Mouse (Mus musculus): ENCODE measurements at regions not wholly inside any gene's neighbourhood (a gene's known extent, or its start where the extent isn't known, plus 50 kb on each side); places are given as distances from the start of the nearest gene placed in this dataset.
A peak's percentile ranks its signal among the peaks of the same experiment; 100 is the strongest.

- Histone ChIP-seq H3K4me3 (ENCODE audit: insufficient read depth, low read length) (no peak overlapping the region), H3K27ac (ENCODE audit: insufficient read depth, low read length) (no peak overlapping the region), H3K4me1 (ENCODE audit: control insufficient read depth, insufficient read depth, low read length) (no peaks in the 10 kb centered on the region)
- no peak for TF ChIP-seq POLR2A (IDR thresholded peaks at IDR 0.05; ENCODE audit: extremely low read depth, insufficient read depth, low read length)
- no peak for TF ChIP-seq CTCF (IDR thresholded peaks at IDR 0.05; ENCODE audit: extremely low read depth, insufficient read depth, low read length)
Observed at GRCm38 (mm10) chr12:78082163-78082562, 111.9 kb upstream of the Gm6657 start.

GRCm38 (mm10) chr12:78086016-78086415, 108.0 kb upstream of the Gm6657 start:
- TF ChIP-seq POLR2A (IDR thresholded peaks at IDR 0.05; ENCODE audit: extremely low read depth, insufficient read depth, low read length) (no peak), CTCF (IDR thresholded peaks at IDR 0.05; ENCODE audit: extremely low read depth, insufficient read depth, low read length) (no peak)
- Histone ChIP-seq H3K27ac (ENCODE audit: insufficient read depth, low read length) (no peak overlapping the region), H3K4me1 (ENCODE audit: control insufficient read depth, insufficient read depth, low read length) (no peaks in the 10 kb centered on the region), H3K4me3 (ENCODE audit: insufficient read depth, low read length) (no peak overlapping the region)

GRCm38 (mm10) chr12:78087921-78088320, 106.1 kb upstream of the Gm6657 start:
- TF ChIP-seq CTCF (IDR thresholded peaks at IDR 0.05; ENCODE audit: extremely low read depth, insufficient read depth, low read length), result no peak
- TF ChIP-seq POLR2A (IDR thresholded peaks at IDR 0.05; ENCODE audit: extremely low read depth, insufficient read depth, low read length), result no peak
- no peak overlapping the region for H3K27ac ChIP-seq (ENCODE audit: insufficient read depth, low read length)
- no peak overlapping the region for H3K4me3 ChIP-seq (ENCODE audit: insufficient read depth, low read length)
- no peaks in the 10 kb centered on the region; the same call in 1 of the 2 replicates for H3K4me1 ChIP-seq (ENCODE audit: control insufficient read depth, insufficient read depth, low read length)

- H3K4me1 ChIP-seq (ENCODE audit: control insufficient read depth, insufficient read depth, low read length), result peaks cover 2% of the 10 kb centered on the region; the same call in 1 of the 2 replicates
Observed at GRCm38 (mm10) chr12:78094471-78094870, 99.6 kb upstream of the Gm6657 start.

GRCm38 (mm10) chr12:78095352-78095751, 98.7 kb upstream of the Gm6657 start:
- no peak overlapping the region for H3K4me3 ChIP-seq (ENCODE audit: insufficient read depth, low read length)
- H3K4me1 ChIP-seq (ENCODE audit: control insufficient read depth, insufficient read depth, low read length), result peaks cover 4% of the 10 kb centered on the region; the same call in 1 of the 2 replicates
- TF ChIP-seq CTCF (IDR thresholded peaks at IDR 0.05; ENCODE audit: extremely low read depth, insufficient read depth, low read length), result 0 out of 2 replicates have a peak, but pooled peaks have one; percentile 9
- TF ChIP-seq POLR2A (IDR thresholded peaks at IDR 0.05; ENCODE audit: extremely low read depth, insufficient read depth, low read length), result no peak
- H3K27ac ChIP-seq (ENCODE audit: insufficient read depth, low read length), result no peak overlapping the region

More at GRCm38 (mm10) chr12:78094471-78094870, 99.6 kb upstream of the Gm6657 start:
- H3K4me3 ChIP-seq (ENCODE audit: insufficient read depth, low read length), result no peak overlapping the region
- H3K27ac ChIP-seq (ENCODE audit: insufficient read depth, low read length), result no peak overlapping the region
- no peak for TF ChIP-seq POLR2A (IDR thresholded peaks at IDR 0.05; ENCODE audit: extremely low read depth, insufficient read depth, low read length)
- no peak for TF ChIP-seq CTCF (IDR thresholded peaks at IDR 0.05; ENCODE audit: extremely low read depth, insufficient read depth, low read length)

- no peak overlapping the region for H3K27ac ChIP-seq (ENCODE audit: insufficient read depth, low read length)
- TF ChIP-seq CTCF (IDR thresholded peaks at IDR 0.05; ENCODE audit: extremely low read depth, insufficient read depth, low read length) (no peak), POLR2A (IDR thresholded peaks at IDR 0.05; ENCODE audit: extremely low read depth, insufficient read depth, low read length) (no peak)
- H3K4me1 ChIP-seq (ENCODE audit: control insufficient read depth, insufficient read depth, low read length), result peaks cover 4% of the 10 kb centered on the region; the same call in 1 of the 2 replicates
- H3K4me3 ChIP-seq (ENCODE audit: insufficient read depth, low read length), result no peak overlapping the region
Observed at GRCm38 (mm10) chr12:78095916-78096315, 98.1 kb upstream of the Gm6657 start.

- TF ChIP-seq POLR2A (IDR thresholded peaks at IDR 0.05; ENCODE audit: extremely low read depth, insufficient read depth, low read length), result no peak
- TF ChIP-seq CTCF (IDR thresholded peaks at IDR 0.05; ENCODE audit: extremely low read depth, insufficient read depth, low read length), result no peak
- Histone ChIP-seq H3K4me3 (ENCODE audit: insufficient read depth, low read length) (no peak overlapping the region), H3K4me1 (ENCODE audit: control insufficient read depth, insufficient read depth, low read length) (peaks cover 4% of the 10 kb centered on the region; the same call in 1 of the 2 replicates), H3K27ac (ENCODE audit: insufficient read depth, low read length) (no peak overlapping the region)
Observed at GRCm38 (mm10) chr12:78097119-78097518, 96.9 kb upstream of the Gm6657 start.

GRCm38 (mm10) chr12:78097692-78098091, 96.3 kb upstream of the Gm6657 start:
- Histone ChIP-seq H3K4me1 (ENCODE audit: control insufficient read depth, insufficient read depth, low read length) (peaks cover 4% of the 10 kb centered on the region; the same call in 1 of the 2 replicates), H3K4me3 (ENCODE audit: insufficient read depth, low read length) (no peak overlapping the region), H3K27ac (ENCODE audit: insufficient read depth, low read length) (no peak overlapping the region)
- TF ChIP-seq CTCF (IDR thresholded peaks at IDR 0.05; ENCODE audit: extremely low read depth, insufficient read depth, low read length) (0 out of 2 replicates have a peak, but pooled peaks have one; percentile 10), POLR2A (IDR thresholded peaks at IDR 0.05; ENCODE audit: extremely low read depth, insufficient read depth, low read length) (no peak)

- TF ChIP-seq CTCF (IDR thresholded peaks at IDR 0.05; ENCODE audit: extremely low read depth, insufficient read depth, low read length), result no peak
- no peak for TF ChIP-seq POLR2A (IDR thresholded peaks at IDR 0.05; ENCODE audit: extremely low read depth, insufficient read depth, low read length)
- no peak overlapping the region for H3K27ac ChIP-seq (ENCODE audit: insufficient read depth, low read length)
- H3K4me3 ChIP-seq (ENCODE audit: insufficient read depth, low read length), result no peak overlapping the region
- H3K4me1 ChIP-seq (ENCODE audit: control insufficient read depth, insufficient read depth, low read length), result peaks cover 4% of the 10 kb centered on the region; the same call in 1 of the 2 replicates
Observed at GRCm38 (mm10) chr12:78098765-78099194, 95.3 kb upstream of the Gm6657 start.

- TF ChIP-seq POLR2A (IDR thresholded peaks at IDR 0.05; ENCODE audit: extremely low read depth, insufficient read depth, low read length) (no peak), CTCF (IDR thresholded peaks at IDR 0.05; ENCODE audit: extremely low read depth, insufficient read depth, low read length) (no peak)
- no peak overlapping the region for H3K4me3 ChIP-seq (ENCODE audit: insufficient read depth, low read length)
- peaks cover 4% of the 10 kb centered on the region; the same call in 1 of the 2 replicates for H3K4me1 ChIP-seq (ENCODE audit: control insufficient read depth, insufficient read depth, low read length)
- H3K27ac ChIP-seq (ENCODE audit: insufficient read depth, low read length), result no peak overlapping the region
Observed at GRCm38 (mm10) chr12:78099761-78100160, 94.3 kb upstream of the Gm6657 start.
